Mouse (Mus musculus) heart, adult 2 months (tissue): ENCODE data around the gene Tmem143.

Source experiments
- CTCF ChIP-seq: fragments of 200-600 bp; IDR thresholded peaks from 2 replicates; pipeline ENCODE4 v1.8.1; 2022; ENCODE audit warnings: antibody characterized with exemption, mild to moderate bottlenecking, moderate library complexity
- POLR2A ChIP-seq: fragments of 200-500 bp; IDR thresholded peaks from 2 replicates; pipeline ENCODE4 v1.6.1; 2011; ENCODE audit warnings: mild to moderate bottlenecking, low read depth, low read length, control low read depth; ENCODE audit not compliant: insufficient read depth

GRCm38 (mm10) chr7:45921242-45921621 is 24.5 kb downstream of the Tmem143 start, which contains the start of gene Emp3:
- no peak; the same call in 1 of the 2 replicates for TF ChIP-seq POLR2A
- TF ChIP-seq CTCF, result no peak
